Mouse (Mus musculus) thymus, adult 2 months (tissue): ENCODE results near the gene Olfr643.

Experiments used
- CTCF ChIP-seq: fragments of 200-500 bp; IDR thresholded peaks from 2 replicates; pipeline ENCODE4 v1.5.1; 2012; ENCODE audit warnings: mild to moderate bottlenecking, control low read depth, low read length, moderate library complexity, borderline replicate concordance; ENCODE audit not compliant: control insufficient read depth, poor library complexity, insufficient read depth; ENCODE audit errors: extremely low read depth
- POLR2A ChIP-seq: fragments of 200-500 bp; IDR thresholded peaks from 2 replicates; pipeline ENCODE4 v1.6.1; 2012; ENCODE audit warnings: mild to moderate bottlenecking, low read length, control low read depth, moderate library complexity; ENCODE audit not compliant: control insufficient read depth, poor library complexity, insufficient read depth; ENCODE audit errors: extremely low read depth

DNA sequence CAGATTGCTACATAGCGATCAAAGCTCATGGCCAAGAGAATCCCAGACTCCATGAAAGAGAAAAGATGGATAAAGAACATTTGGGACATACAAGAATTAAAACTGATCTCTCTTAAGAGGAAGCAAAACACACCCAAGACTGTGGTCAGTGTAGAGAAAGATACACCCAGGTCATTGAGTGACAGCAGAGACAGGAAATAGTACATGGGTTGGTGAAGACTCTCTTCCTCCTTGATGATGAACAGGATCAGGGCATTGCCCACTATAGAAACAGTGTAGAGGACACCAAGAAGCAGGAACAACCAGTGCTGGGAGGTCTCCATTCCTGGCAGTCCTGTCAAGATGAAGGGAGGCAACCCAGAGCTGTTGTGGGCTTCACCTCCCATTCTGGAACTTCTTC lies 78.0 kb downstream of the Olfr643 start:
- TF ChIP-seq CTCF (no peak), POLR2A (no peak)
